Mouse (Mus musculus): Measurements from ENCODE around the gene Sh2d3c. TPM values are rescaled to one million over a fixed set of nuclear protein-coding genes. Genes with fewer than 3 reads are reported as not detected.

The Sh2d3c gene
- polyA plus RNA-seq, 1 experiment from 2014 or later: 41.8 TPM

GRCm38 (mm10) chr2:32714117-32714986, 6.5 kb upstream of the Sh2d3c start:
- H3K27ac ChIP-seq: peak overlapping the region; percentile 100
- 65% methylated on average over 11 of the region's 11 CpGs for WGBS
- peak overlapping the region; percentile 99 for H3K4me2 ChIP-seq
- ATAC-seq (ENCODE audit: low FRiP score): no peak
- no peaks in the 10 kb centered on the region for H3K27me3 ChIP-seq
- H3K9ac ChIP-seq: peak overlapping the region; percentile 94
- H3K4me3 ChIP-seq: peak overlapping the region; percentile 92
- peaks cover 34% of the 10 kb centered on the region for H3K4me1 ChIP-seq (replicated peaks)
- peaks cover 19% of the 10 kb centered on the region for H3K36me3 ChIP-seq
- no peaks in the 10 kb centered on the region for H3K9me3 ChIP-seq

GRCm38 (mm10) chr2:32714987-32715425, 5.8 kb upstream of the Sh2d3c start:
- no peaks in the 10 kb centered on the region for H3K9me3 ChIP-seq
- no peak overlapping the region for H3K4me3 ChIP-seq
- H3K4me2 ChIP-seq: no peak overlapping the region
- peak overlapping the region; percentile 44; the same call in 1 of the 2 replicates for H3K27ac ChIP-seq
- no peak for ATAC-seq (ENCODE audit: low FRiP score)
- H3K4me1 ChIP-seq (replicated peaks): peaks cover 34% of the 10 kb centered on the region
- H3K36me3 ChIP-seq: peaks cover 12% of the 10 kb centered on the region
- H3K27me3 ChIP-seq: no peaks in the 10 kb centered on the region
- WGBS: 64% methylated on average over 4 of the region's 4 CpGs
- peak overlapping the region; percentile 94 for H3K9ac ChIP-seq

- Histone ChIP-seq H3K4me1 (replicated peaks) (peaks cover 30% of the 10 kb centered on the region), H3K27me3 (no peaks in the 10 kb centered on the region), H3K9me3 (no peaks in the 10 kb centered on the region), H3K36me3 (no peaks in the 10 kb centered on the region), H3K4me3 (no peak overlapping the region), H3K27ac (peak overlapping the region; percentile 40; the same call in 1 of the 2 replicates), H3K9ac (peak overlapping the region; percentile 35), H3K4me2 (no peak overlapping the region)
- ATAC-seq (ENCODE audit: low FRiP score): 0 out of 2 replicates have a peak, but pooled peaks have one; percentile 43
- 35% methylated on average over 9 of the region's 9 CpGs for WGBS
These were observed 2.1 kb upstream of the Sh2d3c start for GRCm38 (mm10) chr2:32718761-32719160.

DNA sequence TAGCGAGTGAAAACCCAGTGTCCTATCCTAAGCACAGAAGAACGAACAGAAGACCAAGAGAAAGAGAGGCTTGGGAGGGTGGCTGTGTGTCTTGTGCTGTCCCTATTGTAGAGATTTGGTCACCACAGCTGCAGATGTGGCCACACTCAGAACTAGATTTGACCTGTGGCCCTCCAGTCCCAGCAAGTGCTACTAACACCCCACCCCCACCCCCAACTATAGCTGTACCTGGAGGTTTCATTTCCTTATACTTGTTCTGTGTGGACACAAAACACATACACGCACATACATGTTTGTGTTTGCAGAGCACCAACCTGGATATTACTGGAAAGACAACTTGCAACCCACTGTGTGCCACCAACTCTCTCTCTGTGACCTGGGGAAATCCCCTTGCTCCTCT, 802 bp upstream of the Sh2d3c start:
- Histone ChIP-seq H3K36me3 (no peaks in the 10 kb centered on the region), H3K4me3 (no peak overlapping the region), H3K4me1 (replicated peaks) (peaks cover 17% of the 10 kb centered on the region), H3K27me3 (no peaks in the 10 kb centered on the region), H3K27ac (no peak overlapping the region), H3K9me3 (no peaks in the 10 kb centered on the region), H3K9ac (no peak overlapping the region), H3K4me2 (no peak overlapping the region)
- ATAC-seq (ENCODE audit: low FRiP score): no peak
- 96% methylated on average over 3 of the region's 3 CpGs for WGBS

DNA sequence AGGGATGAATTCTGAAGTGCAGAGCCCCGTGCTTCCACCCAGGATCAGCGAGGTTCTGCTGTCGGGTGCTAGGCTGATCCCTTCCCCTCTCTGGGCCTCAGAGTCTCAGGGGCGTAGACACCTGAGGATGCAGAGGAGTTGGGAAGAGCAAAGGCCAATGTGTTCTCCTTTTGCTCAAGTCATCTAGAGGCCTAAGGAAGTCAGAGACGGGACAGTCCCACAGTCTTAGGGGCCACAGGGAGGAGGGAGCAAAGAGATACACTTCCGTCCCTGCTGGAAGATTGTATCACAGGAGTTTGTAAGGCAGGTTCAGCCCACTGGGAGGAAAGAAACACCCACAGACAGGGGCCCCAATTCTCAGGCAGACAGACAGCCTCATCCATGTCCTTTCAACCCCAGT, 1.2 kb downstream of the Sh2d3c start:
- Histone ChIP-seq H3K4me1 (replicated peaks) (peaks cover 18% of the 10 kb centered on the region), H3K9me3 (no peaks in the 10 kb centered on the region), H3K9ac (no peak overlapping the region; the same call in 1 of the 2 replicates), H3K27me3 (no peaks in the 10 kb centered on the region), H3K27ac (no peak overlapping the region), H3K36me3 (no peaks in the 10 kb centered on the region), H3K4me3 (no peak overlapping the region), H3K4me2 (peak overlapping the region; percentile 6; the same call in 1 of the 2 replicates)
- 64% methylated on average over 6 of the region's 6 CpGs for WGBS
- ATAC-seq (ENCODE audit: low FRiP score): no peak

DNA sequence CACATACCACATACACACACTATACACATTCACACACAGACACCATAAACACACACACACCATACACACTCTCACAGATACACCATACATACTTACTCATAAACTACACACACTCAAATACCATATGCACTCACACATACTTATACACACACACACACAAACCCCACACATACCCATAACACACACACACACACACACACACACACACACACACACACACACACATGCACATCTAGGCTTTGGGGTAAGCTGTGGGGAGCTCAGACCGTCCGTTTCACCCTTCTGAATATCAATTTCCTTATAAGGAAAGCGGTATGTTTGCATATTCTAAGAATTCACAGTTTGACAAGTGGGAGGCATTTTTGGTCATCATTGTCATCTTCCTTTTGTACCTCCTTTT, 1.7 kb downstream of the Sh2d3c start:
- Histone ChIP-seq H3K9me3 (no peaks in the 10 kb centered on the region), H3K36me3 (no peaks in the 10 kb centered on the region), H3K4me1 (replicated peaks) (peaks cover 20% of the 10 kb centered on the region), H3K27me3 (no peaks in the 10 kb centered on the region), H3K4me3 (no peak overlapping the region), H3K27ac (no peak overlapping the region), H3K4me2 (no peak overlapping the region), H3K9ac (no peak overlapping the region)
- ATAC-seq (ENCODE audit: low FRiP score): no peak
- WGBS: 78% methylated on average over 3 of the region's 3 CpGs

DNA sequence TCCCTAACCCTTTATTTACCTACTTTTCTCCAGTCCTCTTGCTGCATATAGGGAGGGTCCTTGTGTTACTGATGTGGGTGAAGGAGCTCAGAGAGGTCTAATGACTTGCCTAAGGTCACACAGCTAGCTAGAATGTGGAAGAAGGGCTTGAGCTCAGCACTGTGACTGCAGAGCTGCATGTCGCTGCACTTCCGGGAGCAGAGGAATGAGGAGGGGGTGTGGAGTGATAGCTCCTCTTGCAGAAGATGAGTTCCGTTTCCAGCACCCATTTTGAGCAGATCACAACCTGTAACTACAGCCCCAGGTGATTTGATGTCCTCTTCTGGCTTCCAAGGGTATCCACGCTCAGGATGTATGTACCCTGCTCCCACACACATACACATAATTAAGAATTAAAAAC, 3.3 kb downstream of the Sh2d3c start:
- Histone ChIP-seq H3K4me2 (no peak overlapping the region), H3K27me3 (no peaks in the 10 kb centered on the region), H3K27ac (no peak overlapping the region), H3K4me1 (replicated peaks) (peaks cover 15% of the 10 kb centered on the region), H3K9ac (no peak overlapping the region), H3K36me3 (no peaks in the 10 kb centered on the region), H3K9me3 (no peaks in the 10 kb centered on the region), H3K4me3 (no peak overlapping the region)
- 71% methylated on average over 4 of the region's 4 CpGs for WGBS
- no peak for ATAC-seq (ENCODE audit: low FRiP score)

GRCm38 (mm10) chr2:32724832-32725790, 4.3 kb downstream of the Sh2d3c start:
- H3K9ac ChIP-seq: no peak overlapping the region
- peaks cover 19% of the 10 kb centered on the region for H3K4me1 ChIP-seq (replicated peaks)
- H3K36me3 ChIP-seq: no peaks in the 10 kb centered on the region
- no peaks in the 10 kb centered on the region for H3K9me3 ChIP-seq
- 85% methylated on average over 16 of the region's 16 CpGs for WGBS
- no peak overlapping the region for H3K27ac ChIP-seq
- no peaks in the 10 kb centered on the region for H3K27me3 ChIP-seq
- ATAC-seq (ENCODE audit: low FRiP score): no peak
- no peak overlapping the region for H3K4me3 ChIP-seq
- H3K4me2 ChIP-seq: no peak overlapping the region

DNA sequence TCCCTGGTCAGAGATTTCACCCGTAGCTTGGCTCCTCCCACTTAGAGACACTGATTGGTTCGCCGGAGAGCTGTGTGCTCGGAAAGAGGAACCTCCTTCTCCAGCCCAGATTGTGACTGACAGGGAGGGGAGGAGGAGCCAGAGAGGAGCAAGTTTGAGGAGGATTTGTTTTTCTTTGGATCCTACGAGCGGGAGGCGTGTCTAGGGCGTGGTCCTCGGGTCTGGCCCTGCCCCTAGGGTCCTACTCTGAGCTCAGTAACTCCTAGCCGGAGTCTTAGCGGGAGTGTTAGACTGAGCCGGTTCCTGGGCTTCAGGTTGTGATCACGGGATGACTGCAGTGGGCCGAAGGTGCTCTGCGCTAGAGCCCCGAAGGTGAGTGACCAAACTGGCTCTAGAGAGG, 6.6 kb downstream of the Sh2d3c start:
- no peak overlapping the region for H3K27ac ChIP-seq
- 1% methylated on average over 16 of the region's 16 CpGs for WGBS
- H3K9me3 ChIP-seq: no peaks in the 10 kb centered on the region
- H3K4me2 ChIP-seq: peak overlapping the region; percentile 54
- peak; percentile 94 for ATAC-seq (ENCODE audit: low FRiP score)
- no peaks in the 10 kb centered on the region for H3K36me3 ChIP-seq
- H3K9ac ChIP-seq: peak overlapping the region; percentile 59
- H3K4me3 ChIP-seq: peak overlapping the region; percentile 35
- no peaks in the 10 kb centered on the region for H3K27me3 ChIP-seq
- H3K4me1 ChIP-seq (replicated peaks): peaks cover 21% of the 10 kb centered on the region

DNA sequence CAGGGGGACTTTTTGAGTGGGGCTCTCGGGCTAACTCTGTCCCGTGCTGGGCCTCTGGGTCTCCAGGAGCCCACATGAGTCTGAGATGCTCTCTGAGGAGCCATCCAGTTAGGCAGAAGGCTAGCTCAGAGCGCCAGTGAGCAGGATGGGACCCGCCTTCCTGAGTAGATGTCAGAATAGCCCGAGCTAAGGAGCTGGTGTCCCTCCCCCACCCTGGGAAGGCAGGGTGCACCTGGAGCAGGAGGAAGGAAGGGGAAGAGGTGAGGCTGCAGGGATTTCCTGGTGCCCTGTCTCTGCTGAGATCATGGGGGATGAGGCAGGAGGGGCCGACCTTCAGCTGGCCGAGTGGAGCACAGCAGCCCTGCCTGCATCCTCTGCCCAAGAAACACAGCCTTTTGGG, 7.6 kb downstream of the Sh2d3c start:
- Histone ChIP-seq H3K27me3 (no peaks in the 10 kb centered on the region), H3K4me2 (peak overlapping the region; percentile 54), H3K27ac (peak overlapping the region; percentile 18; the same call in 1 of the 2 replicates), H3K4me3 (peak overlapping the region; percentile 35), H3K9ac (no peak overlapping the region; the same call in 1 of the 2 replicates), H3K9me3 (no peaks in the 10 kb centered on the region), H3K36me3 (no peaks in the 10 kb centered on the region), H3K4me1 (replicated peaks) (peaks cover 21% of the 10 kb centered on the region)
- ATAC-seq (ENCODE audit: low FRiP score): no peak
- WGBS: 51% methylated on average over 7 of the region's 7 CpGs

GRCm38 (mm10) chr2:32729547-32729946, 8.7 kb downstream of the Sh2d3c start:
- Histone ChIP-seq H3K36me3 (no peaks in the 10 kb centered on the region), H3K4me1 (replicated peaks) (peaks cover 24% of the 10 kb centered on the region), H3K9ac (no peak overlapping the region), H3K4me2 (peak overlapping the region; percentile 5), H3K9me3 (no peaks in the 10 kb centered on the region), H3K27ac (no peak overlapping the region), H3K4me3 (no peak overlapping the region), H3K27me3 (no peaks in the 10 kb centered on the region)
- ATAC-seq (ENCODE audit: low FRiP score): no peak
- 72% methylated on average over 4 of the region's 4 CpGs for WGBS

DNA sequence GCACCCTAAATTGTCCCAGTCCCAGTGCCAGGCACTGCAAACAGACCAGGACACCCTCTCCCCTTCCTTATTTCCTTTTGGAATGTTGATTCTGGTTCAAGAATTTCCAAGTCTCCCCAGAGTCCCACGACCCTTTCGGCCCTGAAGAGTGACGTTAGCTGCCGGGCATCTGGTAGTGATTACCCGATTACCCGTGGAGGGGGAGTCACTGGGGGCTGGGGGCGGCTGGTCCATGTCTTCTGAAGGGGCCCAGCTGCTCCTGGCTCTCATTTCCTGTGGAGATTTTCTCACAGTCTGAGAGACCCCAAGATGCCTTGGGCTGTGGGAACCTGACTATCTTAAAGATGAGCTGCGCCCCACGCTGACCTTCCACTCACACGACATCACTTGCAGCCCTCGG, 10.0 kb downstream of the Sh2d3c start:
- WGBS: 44% methylated on average over 11 of the region's 11 CpGs
- Histone ChIP-seq H3K4me1 (replicated peaks) (peaks cover 24% of the 10 kb centered on the region), H3K9ac (no peak overlapping the region), H3K27ac (no peak overlapping the region), H3K4me2 (no peak overlapping the region), H3K27me3 (no peaks in the 10 kb centered on the region), H3K9me3 (no peaks in the 10 kb centered on the region), H3K4me3 (no peak overlapping the region), H3K36me3 (no peaks in the 10 kb centered on the region)
- ATAC-seq (ENCODE audit: low FRiP score): no peak
